Mouse (Mus musculus) hindbrain, embryonic 14.5 days (tissue): ENCODE measurements at regions not wholly inside any gene's neighbourhood (a gene's known extent, or its start where the extent isn't known, plus 50 kb on each side); places are given as distances from the start of the nearest gene placed in this dataset.
A peak's percentile ranks its signal among the peaks of the same experiment; 100 is the strongest.

Source experiments
- ATAC-seq: fragments of 200-750 bp; cut with Nextera tagmentation; 2 replicates; pipeline ENCODE4 v1.8.0; 2017; ENCODE audit warnings: moderate number of reproducible peaks, mild to moderate bottlenecking, moderate TSS enrichment, moderate library complexity; ENCODE audit not compliant: low FRiP score
- DNase-seq: peaks from one replicate; pipeline ENCODE4 v3.0.0-alpha.2; 2015; ENCODE audit warnings: low spot score
- H3K27ac ChIP-seq: fragments of 300-500 bp; sonication (generic); 2 replicates; pipeline ENCODE4 v1.5.1; 2014; ENCODE audit warnings: mild to moderate bottlenecking, moderate library complexity
- H3K27me3 ChIP-seq: fragments of 300-500 bp; sonication (generic); 2 replicates; pipeline ENCODE4 v1.6.1; 2014; ENCODE audit warnings: mild to moderate bottlenecking, low read length, mixed read lengths; ENCODE audit not compliant: control insufficient read depth, insufficient read depth
- H3K36me3 ChIP-seq: fragments of 300-500 bp; sonication (generic); replicated peaks from 2 replicates; pipeline ENCODE4 v1.6.1; 2014; ENCODE audit not compliant: control insufficient read depth, insufficient read depth
- H3K4me1 ChIP-seq: fragments of 300-500 bp; sonication (generic); replicated peaks from 2 replicates; pipeline ENCODE4 v1.6.1; 2014; ENCODE audit warnings: antibody characterized with exemption, low read length, mixed read lengths; ENCODE audit not compliant: control insufficient read depth, insufficient read depth
- H3K4me2 ChIP-seq: fragments of 300-500 bp; sonication (generic); replicated peaks from 2 replicates; pipeline ENCODE4 v1.6.1; 2014; ENCODE audit warnings: mild to moderate bottlenecking, moderate library complexity
- H3K4me3 ChIP-seq: fragments of 300-500 bp; sonication (generic); replicated peaks from 2 replicates; pipeline ENCODE4 v1.5.1; 2014; ENCODE audit warnings: mild to moderate bottlenecking, low read length
- H3K9ac ChIP-seq: fragments of 300-500 bp; sonication (generic); 2 replicates; pipeline ENCODE4 v1.6.1; 2014
- H3K9me3 ChIP-seq: fragments of 300-500 bp; sonication (generic); 2 replicates; pipeline ENCODE4 v1.6.1; 2016; ENCODE audit warnings: low read length; ENCODE audit not compliant: control insufficient read depth
- WGBS: fragments of 180-500 bp; shearing (Covaris S2); extraction: QIAGEN DNeasy Blood & Tissue Kit; methylation state at CpG from one replicate; pipeline ENCODE4 v1.1.7; 2014; 5-methylcytosine and 5-hydroxymethylcytosine counted together

DNA sequence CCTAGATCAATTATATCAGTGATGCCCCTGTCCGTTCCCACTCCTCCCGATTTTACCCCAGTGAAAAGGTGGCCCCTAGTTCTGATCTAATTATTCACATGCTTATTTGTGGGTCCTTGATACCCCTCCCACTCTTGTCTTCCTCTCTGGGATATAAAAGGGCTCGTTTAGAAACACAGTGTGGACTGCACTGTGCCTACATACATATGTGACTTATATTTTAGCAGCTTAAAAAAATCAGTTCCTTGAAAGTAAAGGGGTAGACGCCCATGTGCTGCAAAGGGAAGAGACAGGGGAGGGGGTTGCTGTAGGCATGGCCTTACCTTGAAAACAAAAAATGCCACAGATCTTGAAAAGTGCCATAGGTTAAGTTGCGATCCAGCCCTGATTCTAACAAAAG, 176.1 kb downstream of the Tshz3 start:
- no peaks in the 10 kb centered on the region for H3K9me3 ChIP-seq
- H3K4me2 ChIP-seq, result no peak overlapping the region
- no peak overlapping the region for H3K9ac ChIP-seq
- WGBS, result 64% methylated on average over 5 of the region's 5 CpGs
- ATAC-seq (no peak), DNase-seq (no peak)
- no peak overlapping the region for H3K27ac ChIP-seq
- no peak overlapping the region for H3K4me3 ChIP-seq
- H3K27me3 ChIP-seq, result no peaks in the 10 kb centered on the region
- no peaks in the 10 kb centered on the region for H3K36me3 ChIP-seq
- peaks cover 4% of the 10 kb centered on the region for H3K4me1 ChIP-seq

DNA sequence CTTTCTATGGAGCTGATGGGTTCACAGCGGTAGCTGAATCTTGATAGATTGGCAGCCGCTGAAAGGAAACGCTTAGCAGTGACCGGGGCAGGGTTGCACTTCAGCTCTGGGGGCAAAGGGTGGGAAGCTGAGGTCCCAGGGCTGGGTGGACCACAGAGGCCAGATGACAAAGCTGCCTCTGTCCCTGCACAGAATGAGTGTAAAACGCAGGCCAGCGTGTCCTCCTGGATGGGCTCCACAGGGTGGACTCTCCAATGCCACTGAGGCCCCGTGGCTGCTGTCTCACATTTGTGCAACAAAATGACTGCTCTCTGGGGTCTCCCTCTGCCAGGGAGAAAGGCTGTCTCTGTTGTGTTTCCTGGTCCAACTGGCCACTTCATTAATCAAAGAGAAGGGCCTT, 179.8 kb downstream of the Tshz3 start:
- no peak overlapping the region for H3K27ac ChIP-seq
- no peak for DNase-seq
- no peak overlapping the region for H3K9ac ChIP-seq
- H3K9me3 ChIP-seq, result no peaks in the 10 kb centered on the region
- H3K4me2 ChIP-seq, result no peak overlapping the region
- H3K36me3 ChIP-seq, result no peaks in the 10 kb centered on the region
- WGBS, result 8% methylated on average over 7 of the region's 7 CpGs
- no peak for ATAC-seq
- no peak overlapping the region for H3K4me3 ChIP-seq
- no peaks in the 10 kb centered on the region for H3K27me3 ChIP-seq
- peaks cover 4% of the 10 kb centered on the region for H3K4me1 ChIP-seq

DNA sequence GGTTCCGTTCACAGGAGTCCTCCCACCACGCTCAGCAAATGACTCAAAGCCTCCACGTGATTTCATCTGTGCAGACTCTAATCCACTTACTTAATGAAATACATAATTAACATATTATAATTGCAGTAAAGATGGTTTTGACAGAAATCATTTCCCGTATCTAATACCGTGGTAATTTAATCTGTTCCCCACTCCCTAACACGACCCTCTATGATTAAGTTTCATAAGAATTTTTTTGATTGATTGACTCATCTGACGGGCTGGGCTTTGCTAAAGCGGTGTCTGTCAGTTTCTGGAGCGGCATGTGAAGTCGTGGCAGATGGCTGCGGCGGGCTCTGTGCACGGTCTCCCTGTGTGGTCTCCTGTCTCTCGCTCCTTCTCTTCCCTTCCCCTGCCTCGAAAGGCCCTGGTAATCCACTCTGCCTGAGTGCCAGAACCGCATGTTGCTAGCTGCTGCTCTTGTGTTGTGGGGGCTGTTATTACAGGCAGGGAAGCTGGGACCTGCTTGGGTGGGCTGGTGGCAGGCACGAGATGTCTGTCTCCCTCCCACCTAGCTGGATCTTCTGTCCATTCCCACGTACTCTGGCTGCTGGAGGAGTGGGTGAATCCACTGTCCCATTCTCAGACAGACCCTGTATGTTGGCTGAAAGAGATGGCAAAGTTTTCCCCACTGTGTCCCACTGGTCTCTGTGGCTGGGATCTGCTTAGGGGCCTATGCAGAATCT, 195.0 kb downstream of the Tshz3 start:
- peak; percentile 61 for ATAC-seq
- peak; percentile 58 for DNase-seq
- Histone ChIP-seq H3K9ac (no peak overlapping the region), H3K4me1 (peaks cover 19% of the 10 kb centered on the region), H3K4me3 (no peak overlapping the region), H3K27ac (no peak overlapping the region), H3K36me3 (no peaks in the 10 kb centered on the region), H3K9me3 (no peaks in the 10 kb centered on the region), H3K27me3 (no peaks in the 10 kb centered on the region), H3K4me2 (no peak overlapping the region)
- 26% methylated on average over 18 of the region's 18 CpGs for WGBS

DNA sequence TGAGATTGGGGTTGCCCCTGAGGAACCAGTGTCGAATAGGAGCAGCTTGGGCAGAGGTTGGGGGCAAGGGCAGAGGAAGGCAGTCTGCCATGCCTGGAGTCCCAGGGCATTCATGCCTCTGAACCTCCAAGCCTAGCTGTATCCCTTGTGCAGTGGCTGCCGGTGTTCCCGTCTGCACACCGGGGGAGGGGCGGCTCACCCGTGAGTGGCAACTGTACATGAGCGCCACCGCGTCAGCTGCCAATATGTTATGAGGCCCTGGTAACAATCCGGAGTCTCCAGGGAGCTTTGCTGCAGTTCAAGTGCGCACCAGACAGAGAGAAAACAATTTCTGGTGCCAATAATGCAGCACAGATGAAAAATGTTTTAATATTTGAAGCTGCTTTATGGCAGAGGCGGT, 198.4 kb downstream of the Tshz3 start:
- peak; percentile 30 for DNase-seq
- Histone ChIP-seq H3K4me1 (peaks cover 19% of the 10 kb centered on the region), H3K27ac (peak overlapping the region; percentile 21; the same call in 1 of the 2 replicates), H3K4me3 (no peak overlapping the region), H3K36me3 (no peaks in the 10 kb centered on the region), H3K9me3 (no peaks in the 10 kb centered on the region), H3K4me2 (0 out of 2 replicates have a peak overlapping the region, but pooled peaks have one; percentile 8), H3K27me3 (no peaks in the 10 kb centered on the region; the same call in 1 of the 2 replicates), H3K9ac (no peak overlapping the region)
- 28% methylated on average over 12 of the region's 12 CpGs for WGBS
- peak; percentile 47; the same call in 1 of the 2 replicates for ATAC-seq

DNA sequence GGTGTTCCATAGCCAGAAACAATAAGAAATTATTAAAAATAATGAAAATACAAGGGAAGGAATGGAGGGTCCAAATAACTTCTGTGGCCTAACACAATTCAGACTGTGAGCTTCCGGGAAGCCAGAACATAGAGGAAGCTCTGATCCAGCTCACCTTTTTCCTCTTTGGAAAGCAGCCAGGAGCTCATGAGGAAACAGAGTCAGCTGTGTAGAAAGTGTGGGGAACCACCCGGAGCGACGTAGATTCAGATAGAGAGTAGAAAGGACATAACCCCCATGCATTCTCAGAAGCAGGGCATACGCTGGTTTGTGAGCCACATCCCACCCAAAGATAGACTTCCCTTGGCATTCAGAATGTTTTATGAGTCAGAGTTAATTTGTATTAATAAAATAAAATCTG, 203.6 kb downstream of the Tshz3 start:
- H3K36me3 ChIP-seq, result no peaks in the 10 kb centered on the region
- H3K4me2 ChIP-seq, result no peak overlapping the region
- ATAC-seq (no peak), DNase-seq (no peak)
- no peak overlapping the region for H3K9ac ChIP-seq
- H3K27ac ChIP-seq, result no peak overlapping the region
- H3K4me1 ChIP-seq, result 0 out of 2 replicates have a peak, but pooled peaks cover 4% of the 10 kb centered on the region
- no peaks in the 10 kb centered on the region; the same call in 1 of the 2 replicates for H3K27me3 ChIP-seq
- no peak overlapping the region for H3K4me3 ChIP-seq
- H3K9me3 ChIP-seq, result no peaks in the 10 kb centered on the region
- 86% methylated on average over 5 of the region's 5 CpGs for WGBS

DNA sequence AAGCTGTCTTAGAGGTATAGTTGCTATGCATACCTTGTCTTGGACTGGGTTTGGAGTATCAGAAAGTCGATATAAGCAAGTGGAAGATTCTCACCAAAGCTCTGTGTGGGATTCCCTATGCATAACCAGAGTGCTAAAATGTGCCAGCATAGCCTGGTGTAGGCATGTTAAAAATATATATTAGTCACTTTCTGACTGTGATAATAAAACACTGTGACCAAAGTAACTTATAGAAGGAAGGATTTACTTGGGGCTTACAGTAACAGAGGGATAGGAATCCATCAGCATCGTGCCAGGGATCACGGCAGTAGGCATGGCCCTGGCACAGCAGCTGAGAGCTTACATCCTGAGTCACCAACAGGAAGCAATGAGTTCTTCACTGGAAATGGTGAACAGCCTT, 215.4 kb downstream of the Tshz3 start:
- no peak overlapping the region for H3K9ac ChIP-seq
- H3K4me3 ChIP-seq, result no peak overlapping the region
- no peaks in the 10 kb centered on the region for H3K27me3 ChIP-seq
- 88% methylated on average over 3 of the region's 3 CpGs for WGBS
- H3K4me2 ChIP-seq, result no peak overlapping the region
- H3K27ac ChIP-seq, result no peak overlapping the region
- H3K36me3 ChIP-seq, result no peaks in the 10 kb centered on the region
- DNase-seq, result no peak
- no peaks in the 10 kb centered on the region for H3K4me1 ChIP-seq
- ATAC-seq, result no peak
- no peaks in the 10 kb centered on the region for H3K9me3 ChIP-seq

DNA sequence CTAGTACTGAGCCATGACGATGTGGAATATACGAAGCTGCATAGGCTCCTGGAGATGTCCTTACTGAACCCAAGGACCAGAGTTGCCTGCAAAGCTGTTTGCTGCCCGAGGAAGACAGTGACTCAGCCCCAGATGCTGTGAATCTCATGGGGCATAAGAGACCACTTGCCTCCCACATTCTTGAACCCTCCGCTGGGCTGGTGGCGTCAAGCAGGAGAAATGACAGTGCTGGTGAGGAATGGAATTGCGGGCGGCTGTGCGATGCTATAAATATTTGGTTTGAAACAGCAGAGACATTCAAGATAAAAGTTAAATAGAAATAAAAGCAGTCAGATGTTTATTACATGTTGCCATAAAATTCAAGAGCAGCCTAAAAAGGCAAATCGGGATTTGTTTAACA, 216.3 kb downstream of the Tshz3 start:
- DNase-seq (no peak), ATAC-seq (no peak)
- no peak overlapping the region for H3K27ac ChIP-seq
- H3K4me3 ChIP-seq, result no peak overlapping the region
- H3K36me3 ChIP-seq, result no peaks in the 10 kb centered on the region
- whole genome bisulfite sequencing, result 88% methylated on average over 9 of the region's 9 CpGs
- no peaks in the 10 kb centered on the region for H3K27me3 ChIP-seq
- H3K9ac ChIP-seq, result no peak overlapping the region
- no peaks in the 10 kb centered on the region for H3K4me1 ChIP-seq
- H3K9me3 ChIP-seq, result no peaks in the 10 kb centered on the region
- H3K4me2 ChIP-seq, result no peak overlapping the region

DNA sequence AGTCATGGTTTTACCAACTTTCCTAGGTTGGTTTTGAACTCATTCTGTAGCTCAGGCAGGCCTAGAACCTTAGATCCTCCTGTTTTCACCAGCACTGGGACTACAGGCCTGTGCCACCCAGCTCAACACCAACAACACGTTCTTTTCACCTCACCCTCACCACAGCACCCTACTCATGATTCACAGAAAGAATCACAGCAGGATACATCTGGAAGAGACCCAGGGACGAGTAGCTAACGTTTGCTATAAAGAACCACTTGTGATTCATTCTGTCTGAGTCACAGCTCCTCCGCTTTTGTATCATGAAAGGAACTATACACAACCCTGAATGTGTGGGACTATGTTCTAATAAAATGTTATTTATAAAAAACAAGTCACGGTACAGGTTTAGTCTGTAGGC, 217.3 kb downstream of the Tshz3 start:
- H3K4me1 ChIP-seq, result no peaks in the 10 kb centered on the region
- H3K4me3 ChIP-seq, result no peak overlapping the region
- H3K36me3 ChIP-seq, result no peaks in the 10 kb centered on the region
- WGBS, result 76% methylated on average over 5 of the region's 5 CpGs
- H3K27ac ChIP-seq, result no peak overlapping the region
- H3K4me2 ChIP-seq, result no peak overlapping the region
- ATAC-seq (no peak), DNase-seq (no peak)
- no peaks in the 10 kb centered on the region for H3K9me3 ChIP-seq
- H3K9ac ChIP-seq, result no peak overlapping the region
- H3K27me3 ChIP-seq, result no peaks in the 10 kb centered on the region

DNA sequence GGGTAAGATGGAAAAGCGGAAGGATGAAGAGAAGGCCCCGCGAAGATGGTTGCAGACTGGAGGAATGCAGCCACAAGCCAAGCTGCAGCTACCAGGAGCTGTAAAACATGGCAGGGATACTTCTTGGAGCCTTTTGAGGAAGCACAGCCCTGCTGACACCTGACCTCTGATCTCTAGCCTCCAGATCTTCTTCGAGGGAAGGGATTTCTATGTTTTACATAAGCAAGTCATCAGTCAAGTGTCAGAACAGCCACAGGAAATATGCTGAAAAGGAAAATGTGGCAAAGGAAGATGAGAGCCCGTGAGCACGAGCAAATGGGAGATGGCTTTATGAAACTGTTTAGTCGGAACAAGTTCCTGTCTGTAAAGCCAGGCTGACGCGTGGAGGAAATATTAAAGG, 219.1 kb downstream of the Tshz3 start:
- Histone ChIP-seq H3K4me3 (no peak overlapping the region), H3K4me1 (no peaks in the 10 kb centered on the region), H3K9me3 (no peaks in the 10 kb centered on the region), H3K27ac (no peak overlapping the region), H3K27me3 (no peaks in the 10 kb centered on the region), H3K9ac (no peak overlapping the region), H3K36me3 (no peaks in the 10 kb centered on the region), H3K4me2 (no peak overlapping the region)
- ATAC-seq (no peak), DNase-seq (no peak)
- WGBS, result 63% methylated on average over 9 of the region's 9 CpGs

DNA sequence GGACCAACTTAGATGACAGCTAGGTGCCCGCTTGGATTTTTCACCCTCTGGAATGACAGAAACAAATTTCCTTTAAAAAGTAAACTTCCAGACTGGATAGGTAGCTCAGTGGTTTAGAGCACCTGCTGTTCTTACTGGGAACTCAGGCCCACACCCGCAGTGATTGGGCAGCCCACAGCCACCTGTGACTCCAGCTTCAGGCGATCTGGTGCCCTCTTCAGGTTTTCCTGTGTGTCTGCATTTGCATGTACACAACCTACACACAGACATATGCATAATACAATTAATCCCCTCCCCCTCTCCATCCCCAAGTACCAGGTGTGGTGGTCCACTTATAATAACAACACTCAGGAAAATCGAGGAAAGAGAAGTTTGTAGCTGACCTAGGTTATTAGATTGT, 221.5 kb downstream of the Tshz3 start:
- DNase-seq (no peak), ATAC-seq (no peak)
- Histone ChIP-seq H3K9me3 (no peaks in the 10 kb centered on the region), H3K4me3 (no peak overlapping the region), H3K27ac (no peak overlapping the region), H3K4me1 (no peaks in the 10 kb centered on the region), H3K9ac (no peak overlapping the region), H3K4me2 (no peak overlapping the region), H3K27me3 (no peaks in the 10 kb centered on the region), H3K36me3 (no peaks in the 10 kb centered on the region)
- WGBS, result 81% methylated on average over 4 of the region's 4 CpGs
